Mouse (Mus musculus): ENCODE measurements around the gene Kazn. TPM values are rescaled to one million over a fixed set of nuclear protein-coding genes. Genes with fewer than 3 reads are reported as not detected.

Kazn gene
- polyA plus RNA-seq, 1 experiment: 0.05 TPM

- peaks cover 23% of the 10 kb centered on the region for H3K27me3 ChIP-seq (ENCODE audit: control insufficient read depth)
- no peak for TF ChIP-seq TAL1 (IDR thresholded peaks at IDR 0.05; ENCODE audit: low read length)
- no peak for TF ChIP-seq GATA1 (IDR thresholded peaks at IDR 0.05; ENCODE audit: low read length)
- no peak overlapping the region for H3K4me3 ChIP-seq (replicated peaks)
- H3K36me3 ChIP-seq (ENCODE audit: control insufficient read depth): no peaks in the 10 kb centered on the region
- H3K4me1 ChIP-seq (ENCODE audit: control insufficient read depth): peaks cover 12% of the 10 kb centered on the region
- H3K9me3 ChIP-seq (ENCODE audit: control insufficient read depth, low read length): no peaks in the 10 kb centered on the region
These were observed 4.4 kb downstream of the Kazn start for GRCm38 (mm10) chr4:142234828-142235227.

GRCm38 (mm10) chr4:142228821-142229575 is 10.2 kb downstream of the Kazn start:
- TF ChIP-seq GATA1 (IDR thresholded peaks at IDR 0.05; ENCODE audit: low read length): no peak
- H3K9me3 ChIP-seq (ENCODE audit: control insufficient read depth, low read length): no peaks in the 10 kb centered on the region
- H3K4me3 ChIP-seq (replicated peaks): no peak overlapping the region
- H3K36me3 ChIP-seq (ENCODE audit: control insufficient read depth): no peaks in the 10 kb centered on the region
- no peaks in the 10 kb centered on the region for H3K27me3 ChIP-seq (ENCODE audit: control insufficient read depth)
- no peaks in the 10 kb centered on the region; the same call in 1 of the 2 replicates for H3K4me1 ChIP-seq (ENCODE audit: control insufficient read depth)

- TF ChIP-seq GATA1 (IDR thresholded peaks at IDR 0.05; ENCODE audit: low read length) (no peak), TAL1 (IDR thresholded peaks at IDR 0.05; ENCODE audit: low read length) (no peak)
- H3K9me3 ChIP-seq (ENCODE audit: control insufficient read depth, low read length): no peaks in the 10 kb centered on the region
These were observed 15.1 kb downstream of the Kazn start for GRCm38 (mm10) chr4:142223898-142224645.

GRCm38 (mm10) chr4:142222385-142222784 is 16.8 kb downstream of the Kazn start:
- no peak for TF ChIP-seq TAL1 (IDR thresholded peaks at IDR 0.05; ENCODE audit: low read length)
- TF ChIP-seq GATA1 (IDR thresholded peaks at IDR 0.05; ENCODE audit: low read length): no peak
- Histone ChIP-seq H3K9me3 (ENCODE audit: control insufficient read depth, low read length) (no peaks in the 10 kb centered on the region), H3K4me1 (ENCODE audit: control insufficient read depth) (no peaks in the 10 kb centered on the region), H3K4me3 (replicated peaks) (no peak overlapping the region), H3K27me3 (ENCODE audit: control insufficient read depth) (no peaks in the 10 kb centered on the region), H3K36me3 (ENCODE audit: control insufficient read depth) (no peaks in the 10 kb centered on the region)

More at GRCm38 (mm10) chr4:142223898-142224645, 15.1 kb downstream of the Kazn start:
- H3K4me1 ChIP-seq (ENCODE audit: control insufficient read depth): no peaks in the 10 kb centered on the region; the same call in 1 of the 2 replicates
- H3K27me3 ChIP-seq (ENCODE audit: control insufficient read depth): no peaks in the 10 kb centered on the region
- H3K36me3 ChIP-seq (ENCODE audit: control insufficient read depth): no peaks in the 10 kb centered on the region
- H3K4me3 ChIP-seq (replicated peaks): no peak overlapping the region

- no peaks in the 10 kb centered on the region for H3K27me3 ChIP-seq (ENCODE audit: control insufficient read depth)
- no peaks in the 10 kb centered on the region for H3K9me3 ChIP-seq (ENCODE audit: control insufficient read depth, low read length)
- no peak overlapping the region for H3K4me3 ChIP-seq (replicated peaks)
- TF ChIP-seq TAL1 (IDR thresholded peaks at IDR 0.05; ENCODE audit: low read length): no peak
- TF ChIP-seq GATA1 (IDR thresholded peaks at IDR 0.05; ENCODE audit: low read length): no peak
- no peaks in the 10 kb centered on the region for H3K36me3 ChIP-seq (ENCODE audit: control insufficient read depth)
- H3K4me1 ChIP-seq (ENCODE audit: control insufficient read depth): no peaks in the 10 kb centered on the region
These were observed 17.5 kb downstream of the Kazn start for GRCm38 (mm10) chr4:142221757-142222072.

- TF ChIP-seq TAL1 (IDR thresholded peaks at IDR 0.05; ENCODE audit: low read length) (no peak), GATA1 (IDR thresholded peaks at IDR 0.05; ENCODE audit: low read length) (no peak)
- Histone ChIP-seq H3K4me3 (replicated peaks) (no peak overlapping the region), H3K9me3 (ENCODE audit: control insufficient read depth, low read length) (no peaks in the 10 kb centered on the region), H3K27me3 (ENCODE audit: control insufficient read depth) (no peaks in the 10 kb centered on the region), H3K4me1 (ENCODE audit: control insufficient read depth) (no peaks in the 10 kb centered on the region), H3K36me3 (ENCODE audit: control insufficient read depth) (no peaks in the 10 kb centered on the region)
These were observed 18.0 kb downstream of the Kazn start for GRCm38 (mm10) chr4:142221025-142221756.

GRCm38 (mm10) chr4:142218997-142219396 is 20.2 kb downstream of the Kazn start:
- Histone ChIP-seq H3K36me3 (ENCODE audit: control insufficient read depth) (no peaks in the 10 kb centered on the region), H3K27me3 (ENCODE audit: control insufficient read depth) (no peaks in the 10 kb centered on the region), H3K4me3 (replicated peaks) (no peak overlapping the region), H3K4me1 (ENCODE audit: control insufficient read depth) (no peaks in the 10 kb centered on the region), H3K9me3 (ENCODE audit: control insufficient read depth, low read length) (no peaks in the 10 kb centered on the region)
- TF ChIP-seq TAL1 (IDR thresholded peaks at IDR 0.05; ENCODE audit: low read length) (no peak), GATA1 (IDR thresholded peaks at IDR 0.05; ENCODE audit: low read length) (no peak)

GRCm38 (mm10) chr4:142217048-142217447 is 22.2 kb downstream of the Kazn start:
- Histone ChIP-seq H3K36me3 (ENCODE audit: control insufficient read depth) (no peaks in the 10 kb centered on the region), H3K27me3 (ENCODE audit: control insufficient read depth) (no peaks in the 10 kb centered on the region), H3K4me1 (ENCODE audit: control insufficient read depth) (no peaks in the 10 kb centered on the region), H3K4me3 (replicated peaks) (no peak overlapping the region), H3K9me3 (ENCODE audit: control insufficient read depth, low read length) (no peaks in the 10 kb centered on the region)
- TF ChIP-seq GATA1 (IDR thresholded peaks at IDR 0.05; ENCODE audit: low read length) (no peak), TAL1 (IDR thresholded peaks at IDR 0.05; ENCODE audit: low read length) (no peak)

- TF ChIP-seq TAL1 (IDR thresholded peaks at IDR 0.05; ENCODE audit: low read length): no peak
- no peak for TF ChIP-seq GATA1 (IDR thresholded peaks at IDR 0.05; ENCODE audit: low read length)
- Histone ChIP-seq H3K4me3 (replicated peaks) (no peak overlapping the region), H3K27me3 (ENCODE audit: control insufficient read depth) (no peaks in the 10 kb centered on the region), H3K4me1 (ENCODE audit: control insufficient read depth) (no peaks in the 10 kb centered on the region), H3K9me3 (ENCODE audit: control insufficient read depth, low read length) (no peaks in the 10 kb centered on the region), H3K36me3 (ENCODE audit: control insufficient read depth) (no peaks in the 10 kb centered on the region)
These were observed 23.4 kb downstream of the Kazn start for GRCm38 (mm10) chr4:142215760-142216159.

All from erythroblast, embryonic 14.5 days (primary cell).